Mouse (Mus musculus) lung, postnatal 25 days (tissue): ENCODE measurements around the gene Ceacam18.
"Not testable (repeated sequence)": the region's sequence is repeated elsewhere in the genome, so short reads cannot be mapped to it uniquely, and the experiment has no call there.

Source experiments
- DNase-seq: peaks from one replicate; pipeline ENCODE4 v3.0.0; 2022; ENCODE audit warnings: low spot score

Ceacam18 gene

GRCm38 (mm10) chr7:43667221-43667620 is 32.7 kb downstream of the Ceacam18 start:
- DNase-seq, result not testable (repeated sequence)

- no peak for DNase-seq
These were observed 34.1 kb downstream of the Ceacam18 start for GRCm38 (mm10) chr7:43668582-43668981.

GRCm38 (mm10) chr7:43671064-43671808 is 36.7 kb downstream of the Ceacam18 start:
- DNase-seq, result no peak

- peak; percentile 97 for DNase-seq
These were observed 37.5 kb downstream of the Ceacam18 start, which contains the start of gene Ctu1 for GRCm38 (mm10) chr7:43671809-43672580. Gene Ctu1, plus strand, starts transcription at chr7:43672016.

- peak; percentile 51 for DNase-seq
These were observed 38.2 kb downstream of the Ceacam18 start for GRCm38 (mm10) chr7:43672581-43673260.

- DNase-seq, result no peak
These were observed 40.6 kb downstream of the Ceacam18 start for GRCm38 (mm10) chr7:43675091-43675490.

GRCm38 (mm10) chr7:43678517-43678916 is 44.0 kb downstream of the Ceacam18 start:
- DNase-seq, result peak; percentile 51

GRCm38 (mm10) chr7:43680960-43681359 is 46.5 kb downstream of the Ceacam18 start:
- DNase-seq, result peak; percentile 72

- peak; percentile 34 for DNase-seq
These were observed 48.0 kb downstream of the Ceacam18 start for GRCm38 (mm10) chr7:43682511-43682910.

- DNase-seq, result peak; percentile 66
These were observed 50.6 kb downstream of the Ceacam18 start for GRCm38 (mm10) chr7:43685088-43685487.

GRCm38 (mm10) chr7:43690118-43690517 is 55.6 kb downstream of the Ceacam18 start, which contains the start of gene Klk14:
Gene Klk14, plus strand, starts transcription at chr7:43690418.
- no peak for DNase-seq
